In genomic region chr3:127153443-127153842, GRCm38 (mm10) we compare ENCODE assay signal across 30 mouse cellular contexts.
A peak's percentile ranks its signal among the peaks of the same experiment; 100 is the strongest.
DNase-seq lines count a peak whose midpoint lies in the region; ATAC-seq and TF ChIP-seq lines count a peak whose summit lies in the region.
"Had no signal": no experiment of that assay in that cellular context is flagged by ENCODE, and none has a peak within 500 bp of the region (broad histone marks: within the 10 kb centered on the region; RNA-seq: fewer than 3 reads in every experiment).

No protein-coding gene starts in this region.

- no peaks in the 10 kb centered on the region for H3K9me3 ChIP-seq in neural tube, embryonic 15.5 days (replicated peaks)
- H3K9me3 ChIP-seq in liver, embryonic 13.5 days (replicated peaks) = no peaks in the 10 kb centered on the region
- no peaks in the 10 kb centered on the region for H3K9me3 ChIP-seq in midbrain, postnatal 0 days (ENCODE audit: low read length)
- H3K9me3 ChIP-seq: embryonic facial prominence, embryonic 10.5 days; embryonic facial prominence, embryonic 15.5 days; forebrain, embryonic 12.5 days; hindbrain, embryonic 10.5 days; hindbrain, embryonic 15.5 days; limb, embryonic 13.5 days; lung, embryonic 15.5 days; midbrain, embryonic 13.5 days had no signal

- H3K36me3 ChIP-seq in neural tube, embryonic 15.5 days = no peaks in the 10 kb centered on the region
- H3K36me3 ChIP-seq in liver, embryonic 13.5 days = no peaks in the 10 kb centered on the region
- no peaks in the 10 kb centered on the region for H3K36me3 ChIP-seq in midbrain, postnatal 0 days (ENCODE audit: insufficient read depth, low read length)
- H3K36me3 ChIP-seq: embryonic facial prominence, embryonic 10.5 days; embryonic facial prominence, embryonic 15.5 days; forebrain, embryonic 12.5 days; hindbrain, embryonic 10.5 days; hindbrain, embryonic 15.5 days; limb, embryonic 13.5 days; lung, embryonic 15.5 days; midbrain, embryonic 13.5 days had no signal

- no peaks in the 10 kb centered on the region for H3K27me3 ChIP-seq in neural tube, embryonic 15.5 days (replicated peaks)
- H3K27me3 ChIP-seq in liver, embryonic 13.5 days = no peaks in the 10 kb centered on the region
- H3K27me3 ChIP-seq in midbrain, postnatal 0 days (ENCODE audit: insufficient read depth, low read length) = no peaks in the 10 kb centered on the region
- H3K27me3 ChIP-seq: embryonic facial prominence, embryonic 15.5 days; forebrain, embryonic 12.5 days; hindbrain, embryonic 15.5 days; limb, embryonic 13.5 days; lung, embryonic 15.5 days; midbrain, embryonic 13.5 days had no signal

- H3K4me1 ChIP-seq in neural tube, embryonic 15.5 days = 0 out of 2 replicates have a peak, but pooled peaks cover 5% of the 10 kb centered on the region
- no peaks in the 10 kb centered on the region for H3K4me1 ChIP-seq in liver, embryonic 13.5 days (replicated peaks)
- H3K4me1 ChIP-seq in midbrain, postnatal 0 days (ENCODE audit: insufficient read depth, low read length) = no peaks in the 10 kb centered on the region
- H3K4me1 ChIP-seq: embryonic facial prominence, embryonic 10.5 days; embryonic facial prominence, embryonic 15.5 days; forebrain, embryonic 12.5 days; limb, embryonic 13.5 days; lung, embryonic 15.5 days; midbrain, embryonic 13.5 days had no signal

- H3K9ac ChIP-seq in neural tube, embryonic 15.5 days (replicated peaks) = no peak overlapping the region
- H3K9ac ChIP-seq in liver, embryonic 13.5 days = no peak overlapping the region
- no peak overlapping the region for H3K9ac ChIP-seq in midbrain, postnatal 0 days (replicated peaks; ENCODE audit: low read length, poor library complexity, severe bottlenecking)
- H3K9ac ChIP-seq: embryonic facial prominence, embryonic 15.5 days; forebrain, embryonic 12.5 days; forebrain, postnatal 0 days; hindbrain, embryonic 15.5 days; limb, embryonic 13.5 days; lung, embryonic 15.5 days; midbrain, embryonic 13.5 days had no signal

- ATAC-seq in neural tube, embryonic 15.5 days (ENCODE audit: low FRiP score) = peak; percentile 30; the same call in 1 of the 2 replicates
- ATAC-seq in liver, embryonic 13.5 days (ENCODE audit: low read depth) = no peak
- no peak for ATAC-seq in midbrain, postnatal 0 days (ENCODE audit: low FRiP score)
- ATAC-seq: forebrain, postnatal 0 days; inflammation-experienced regulatory T-cells, adult 6 months; midbrain, embryonic 13.5 days had no signal

- H3K27ac ChIP-seq in left cerebral cortex, adult 2 months = peak overlapping the region; percentile 45; the same call in 1 of the 2 replicates
- 0 out of 2 replicates have a peak overlapping the region, but pooled peaks have one; percentile 9 for H3K27ac ChIP-seq in neural tube, embryonic 15.5 days (replicated peaks)
- H3K27ac ChIP-seq in liver, embryonic 13.5 days = 0 out of 2 replicates have a peak overlapping the region, but pooled peaks have one; percentile 48
- no peak overlapping the region for H3K27ac ChIP-seq in midbrain, postnatal 0 days (ENCODE audit: low read depth, low read length)
- H3K27ac ChIP-seq: embryonic facial prominence, embryonic 10.5 days; embryonic facial prominence, embryonic 15.5 days; forebrain, embryonic 12.5 days; hindbrain, embryonic 10.5 days; hindbrain, embryonic 15.5 days; kidney, postnatal 0 days; limb, embryonic 13.5 days; lung, embryonic 15.5 days; midbrain, embryonic 13.5 days had no signal

- no peak for DNase-seq in left cerebral cortex, adult 2 months (ENCODE audit: extremely low spot score in 1 of 2, low spot score in 2 of 2)
- no peak for DNase-seq in left cerebral cortex, postnatal 36 days (ENCODE audit: low spot score in 2 of 2)
- no peak for DNase-seq in neural tube, embryonic 10.5 days (ENCODE audit: extremely low spot score, low spot score)
- no peak for DNase-seq in liver, embryonic 13.5 days
- DNase-seq in MN1 (ENCODE audit: low spot score) = no peak
- no peak for DNase-seq in midbrain, postnatal 0 days (ENCODE audit: low spot score)
- DNase-seq: adrenal gland, postnatal 10 days; B cell, adult 2 months; cerebellum, adult 11 months; cerebellum, adult 9-10 months; forebrain, postnatal 0 days; gastrocnemius, postnatal 10 days; heart, postnatal 14 days; kidney, adult 18-20 months; layer of hippocampus, adult 9-11 months; lung, postnatal 36 days; right cerebral cortex, adult 18-20 months; spleen, adult 18-20 months; thymus, postnatal 14 days had no signal

- WGBS in neural tube, embryonic 15.5 days = 85% methylated on average over 3 of the region's 3 CpGs
- 78% methylated on average over 3 of the region's 3 CpGs for whole genome bisulfite sequencing in liver, embryonic 13.5 days (ENCODE audit: insufficient replicate concordance)
- 88% methylated on average over 3 of the region's 3 CpGs for WGBS in midbrain, postnatal 0 days

- intact Hi-C loops in left cerebral cortex, adult 2 months (cut with DNase I) = loop anchor here (10.0 kb wide), 1 partner anchor 59 kb away; no protein-coding TSS in a partner anchor
- intact Hi-C loops in left cerebral cortex, postnatal 36 days (cut with DNase I) = loop anchor here (10.0 kb wide), 1 partner anchor 79 kb away; no protein-coding TSS in a partner anchor

- no peak for TF ChIP-seq CTCF in left cerebral cortex, adult 2 months (IDR thresholded peaks at IDR 0.05)
- no peak for TF ChIP-seq CTCF in midbrain, postnatal 0 days (IDR thresholded peaks at IDR 0.05)

- no peak overlapping the region for H3K4me2 ChIP-seq in neural tube, embryonic 15.5 days
- no peak overlapping the region for H3K4me2 ChIP-seq in liver, embryonic 13.5 days
- no peak overlapping the region for H3K4me2 ChIP-seq in midbrain, postnatal 0 days (ENCODE audit: low read depth, low read length, poor library complexity, severe bottlenecking)
- H3K4me2 ChIP-seq: embryonic facial prominence, embryonic 15.5 days; forebrain, embryonic 12.5 days; hindbrain, embryonic 15.5 days; limb, embryonic 13.5 days; lung, embryonic 15.5 days; midbrain, embryonic 13.5 days had no signal

- no peak overlapping the region for H3K4me3 ChIP-seq in left cerebral cortex, adult 2 months
- no peak overlapping the region for H3K4me3 ChIP-seq in neural tube, embryonic 15.5 days (replicated peaks)
- no peak overlapping the region for H3K4me3 ChIP-seq in liver, embryonic 13.5 days (replicated peaks)
- no peak overlapping the region for H3K4me3 ChIP-seq in midbrain, postnatal 0 days (ENCODE audit: low read depth, low read length)
- H3K4me3 ChIP-seq: embryonic facial prominence, embryonic 10.5 days; embryonic facial prominence, embryonic 15.5 days; forebrain, embryonic 12.5 days; hindbrain, embryonic 10.5 days; hindbrain, embryonic 15.5 days; limb, embryonic 13.5 days; lung, embryonic 15.5 days; midbrain, embryonic 13.5 days had no signal
